Mouse (Mus musculus) heart, embryonic 16.5 days (tissue): ENCODE measurements around the gene Nck1. TPM values are rescaled to one million over a fixed set of nuclear protein-coding genes. Genes with fewer than 3 reads are reported as not detected.

Experiments used
- ATAC-seq: fragments of 200-750 bp; cut with Nextera tagmentation; replicated peaks from 2 replicates; pipeline ENCODE4 v1.8.0; 2017; ENCODE audit warnings: moderate number of reproducible peaks; ENCODE audit not compliant: insufficient read depth, low FRiP score; ENCODE audit errors: extremely low read depth
- H3K27ac ChIP-seq: fragments of 300-500 bp; sonication (generic); 2 replicates; pipeline ENCODE4 v1.5.1; 2014; ENCODE audit warnings: mild to moderate bottlenecking, low read length, control low read depth, moderate library complexity
- H3K27me3 ChIP-seq: fragments of 300-500 bp; sonication (generic); 2 replicates; pipeline ENCODE4 v1.6.1; 2014; ENCODE audit warnings: low read length, mixed read lengths; ENCODE audit not compliant: control insufficient read depth, insufficient read depth
- H3K36me3 ChIP-seq: fragments of 300-500 bp; sonication (generic); 2 replicates; pipeline ENCODE4 v1.6.1; 2014; ENCODE audit not compliant: control insufficient read depth, insufficient read depth
- H3K4me1 ChIP-seq: fragments of 300-500 bp; sonication (generic); 2 replicates; pipeline ENCODE4 v1.6.1; 2014; ENCODE audit warnings: low read length, mixed read lengths; ENCODE audit not compliant: control insufficient read depth, insufficient read depth
- H3K4me2 ChIP-seq: fragments of 300-500 bp; sonication (generic); 2 replicates; pipeline ENCODE4 v1.6.1; 2014; ENCODE audit warnings: low read depth, mild to moderate bottlenecking, control low read depth, low read length
- H3K4me3 ChIP-seq: fragments of 300-500 bp; sonication (generic); 2 replicates; pipeline ENCODE4 v1.5.1; 2014; ENCODE audit warnings: mild to moderate bottlenecking, control low read depth, low read length
- H3K9ac ChIP-seq: fragments of 300-500 bp; sonication (generic); 2 replicates; pipeline ENCODE4 v1.6.1; 2014; ENCODE audit warnings: low read length, control low read depth
- H3K9me3 ChIP-seq: fragments of 300-500 bp; sonication (generic); replicated peaks from 2 replicates; pipeline ENCODE4 v1.6.1; 2016; ENCODE audit warnings: low read length; ENCODE audit not compliant: control insufficient read depth
- WGBS: fragments of 180-500 bp; shearing (Covaris S2); extraction: QIAGEN DNeasy Blood & Tissue Kit; methylation state at CpG from one replicate; pipeline ENCODE4 v1.1.7; 2014; 5-methylcytosine and 5-hydroxymethylcytosine counted together
- polyA plus RNA-seq: library from polyadenylated mRNA; unstranded; fragments of >200 nt; fragmentation: Nextera tagmentation; extraction: Ambion mirVana; gene quantifications from 2 replicates; pipeline ENCODE4 v1.2.1, GENCODE M21; 2015

Nck1 gene
- polyA plus RNA-seq, 1 experiment from 2014 or later: 66.3 TPM

- no peak overlapping the region for H3K27ac ChIP-seq
- H3K36me3 ChIP-seq: no peaks in the 10 kb centered on the region
- no peak overlapping the region for H3K9ac ChIP-seq
- no peak overlapping the region for H3K4me3 ChIP-seq
- 97% methylated on average over 3 of the region's 3 CpGs for WGBS
- no peak overlapping the region for H3K4me2 ChIP-seq
- ATAC-seq: no peak
- no peaks in the 10 kb centered on the region for H3K9me3 ChIP-seq
- no peaks in the 10 kb centered on the region for H3K27me3 ChIP-seq
- H3K4me1 ChIP-seq: peaks cover 13% of the 10 kb centered on the region
These were observed 25.9 kb downstream of the Nck1 start for GRCm38 (mm10) chr9:100520012-100520411.

- WGBS: 79% methylated on average over 2 of the region's 2 CpGs
- no peaks in the 10 kb centered on the region for H3K9me3 ChIP-seq
- ATAC-seq: no peak; the same call in 1 of the 2 replicates
These were observed 38.4 kb downstream of the Nck1 start for GRCm38 (mm10) chr9:100507581-100507980.

GRCm38 (mm10) chr9:100506652-100507051, 39.3 kb downstream of the Nck1 start:
- no peak overlapping the region for H3K4me3 ChIP-seq
- peaks cover 8% of the 10 kb centered on the region; the same call in 1 of the 2 replicates for H3K4me1 ChIP-seq
- no peaks in the 10 kb centered on the region for H3K27me3 ChIP-seq
- 33% methylated on average over 2 of the region's 2 CpGs for WGBS
- H3K9ac ChIP-seq: no peak overlapping the region
- H3K9me3 ChIP-seq: no peaks in the 10 kb centered on the region
- no peak overlapping the region for H3K4me2 ChIP-seq
- no peaks in the 10 kb centered on the region; the same call in none of the 2 replicates for H3K36me3 ChIP-seq
- H3K27ac ChIP-seq: peak overlapping the region; percentile 32; the same call in 1 of the 2 replicates
- ATAC-seq: peak; percentile 37; the same call in 1 of the 2 replicates

More at GRCm38 (mm10) chr9:100507581-100507980, 38.4 kb downstream of the Nck1 start:
- Histone ChIP-seq H3K4me3 (no peak overlapping the region), H3K4me1 (peaks cover 10% of the 10 kb centered on the region), H3K27me3 (no peaks in the 10 kb centered on the region), H3K36me3 (no peaks in the 10 kb centered on the region; the same call in 1 of the 2 replicates), H3K4me2 (no peak overlapping the region), H3K27ac (peak overlapping the region; percentile 59; the same call in 1 of the 2 replicates), H3K9ac (no peak overlapping the region)

- H3K27me3 ChIP-seq: no peaks in the 10 kb centered on the region
- no peaks in the 10 kb centered on the region; the same call in 1 of the 2 replicates for H3K4me1 ChIP-seq
- H3K4me2 ChIP-seq: peak overlapping the region; percentile 25
- H3K4me3 ChIP-seq: peak overlapping the region; percentile 23
- H3K36me3 ChIP-seq: peaks cover 2% of the 10 kb centered on the region
- no peak overlapping the region for H3K9ac ChIP-seq
- H3K9me3 ChIP-seq: no peaks in the 10 kb centered on the region
- ATAC-seq: no peak
- 85% methylated on average over 4 of the region's 4 CpGs for WGBS
- H3K27ac ChIP-seq: peak overlapping the region; percentile 5
These were observed 40.4 kb downstream of the Nck1 start for GRCm38 (mm10) chr9:100505498-100505897.

- H3K36me3 ChIP-seq: peaks cover 12% of the 10 kb centered on the region
- WGBS: 67% methylated on average over 5 of the region's 5 CpGs
- no peak for ATAC-seq
These were observed 52.2 kb downstream of the Nck1 start for GRCm38 (mm10) chr9:100493611-100494261.

GRCm38 (mm10) chr9:100491424-100491823, 54.5 kb downstream of the Nck1 start:
- Histone ChIP-seq H3K9me3 (no peaks in the 10 kb centered on the region), H3K36me3 (peaks cover 4% of the 10 kb centered on the region; the same call in 1 of the 2 replicates), H3K27me3 (no peaks in the 10 kb centered on the region), H3K4me1 (peaks cover 15% of the 10 kb centered on the region), H3K27ac (no peak overlapping the region), H3K4me3 (no peak overlapping the region), H3K9ac (no peak overlapping the region), H3K4me2 (no peak overlapping the region)
- 46% methylated on average over 1 of the region's 1 CpGs for WGBS
- ATAC-seq: no peak

More at GRCm38 (mm10) chr9:100493611-100494261, 52.2 kb downstream of the Nck1 start:
- Histone ChIP-seq H3K9ac (no peak overlapping the region), H3K4me3 (no peak overlapping the region), H3K4me1 (peaks cover 15% of the 10 kb centered on the region), H3K4me2 (no peak overlapping the region), H3K9me3 (no peaks in the 10 kb centered on the region), H3K27ac (no peak overlapping the region), H3K27me3 (no peaks in the 10 kb centered on the region)

- H3K36me3 ChIP-seq: peaks cover 4% of the 10 kb centered on the region; the same call in 1 of the 2 replicates
- 88% methylated on average over 6 of the region's 6 CpGs for WGBS
- peaks cover 15% of the 10 kb centered on the region for H3K4me1 ChIP-seq
- H3K4me3 ChIP-seq: no peak overlapping the region
- no peaks in the 10 kb centered on the region for H3K9me3 ChIP-seq
- H3K4me2 ChIP-seq: no peak overlapping the region
- peak overlapping the region; percentile 56 for H3K27ac ChIP-seq
- no peak overlapping the region for H3K9ac ChIP-seq
- no peaks in the 10 kb centered on the region for H3K27me3 ChIP-seq
- ATAC-seq: no peak
These were observed 57.0 kb downstream of the Nck1 start for GRCm38 (mm10) chr9:100488969-100489368.

- no peaks in the 10 kb centered on the region for H3K27me3 ChIP-seq
- peaks cover 4% of the 10 kb centered on the region; the same call in 1 of the 2 replicates for H3K36me3 ChIP-seq
- H3K4me3 ChIP-seq: no peak overlapping the region
- no peak overlapping the region for H3K4me2 ChIP-seq
- H3K9me3 ChIP-seq: no peaks in the 10 kb centered on the region
- H3K27ac ChIP-seq: peak overlapping the region; percentile 22; the same call in 1 of the 2 replicates
- 62% methylated on average over 7 of the region's 7 CpGs for WGBS
- H3K9ac ChIP-seq: no peak overlapping the region
- ATAC-seq: no peak; the same call in 1 of the 2 replicates
- H3K4me1 ChIP-seq: peaks cover 15% of the 10 kb centered on the region
These were observed 57.7 kb downstream of the Nck1 start for GRCm38 (mm10) chr9:100488056-100488713.

GRCm38 (mm10) chr9:100486431-100486830, 59.5 kb downstream of the Nck1 start, which contains the start of gene Il20rb:
Gene Il20rb, minus strand, starts transcription at chr9:100486788.
- Histone ChIP-seq H3K27me3 (no peaks in the 10 kb centered on the region), H3K4me3 (no peak within 1 kb of the TSS), H3K36me3 (peaks cover 4% of the 10 kb centered on the region; the same call in 1 of the 2 replicates), H3K9ac (no peak within 1 kb of the TSS), H3K4me1 (peaks cover 8% of the 10 kb centered on the region), H3K27ac (no peak within 1 kb of the TSS), H3K9me3 (no peaks in the 10 kb centered on the region), H3K4me2 (no peak within 1 kb of the TSS)
- ATAC-seq: no peak
- WGBS: 86% methylated on average over 5 of the region's 5 CpGs
